Mouse (Mus musculus): Measurements from ENCODE around the gene Aoc1. TPM values are rescaled to one million over a fixed set of nuclear protein-coding genes. Genes with fewer than 3 reads are reported as not detected.
A peak's percentile ranks its signal among the peaks of the same experiment; 100 is the strongest.

Aoc1 gene
- polyA plus RNA-seq, 1 experiment from 2014 or later, result not detected

- no peaks in the 10 kb centered on the region for H3K27me3 ChIP-seq
- no peaks in the 10 kb centered on the region for H3K9me3 ChIP-seq
- peak within 1 kb of the TSS; percentile 64 for H3K4me2 ChIP-seq
- peak within 1 kb of the TSS; percentile 84 for H3K27ac ChIP-seq
- peaks cover 43% of the 10 kb centered on the region for H3K4me1 ChIP-seq
- 6% methylated on average over 7 of the region's 7 CpGs for WGBS
- H3K36me3 ChIP-seq, result peaks cover 42% of the 10 kb centered on the region
- peak within 1 kb of the TSS; percentile 39 for H3K9ac ChIP-seq
- peak within 1 kb of the TSS; percentile 45 for H3K4me3 ChIP-seq
- no peak for ATAC-seq (ENCODE audit: insufficient number of reproducible peaks, low FRiP score, low TSS enrichment, low read depth)
Measured at GRCm38 (mm10) chr6:48840371-48840969, 32.2 kb upstream of the Aoc1 start, which contains the start of gene Tmem176a. Tmem176a (plus strand) TSS chr6:48840919.

DNA sequence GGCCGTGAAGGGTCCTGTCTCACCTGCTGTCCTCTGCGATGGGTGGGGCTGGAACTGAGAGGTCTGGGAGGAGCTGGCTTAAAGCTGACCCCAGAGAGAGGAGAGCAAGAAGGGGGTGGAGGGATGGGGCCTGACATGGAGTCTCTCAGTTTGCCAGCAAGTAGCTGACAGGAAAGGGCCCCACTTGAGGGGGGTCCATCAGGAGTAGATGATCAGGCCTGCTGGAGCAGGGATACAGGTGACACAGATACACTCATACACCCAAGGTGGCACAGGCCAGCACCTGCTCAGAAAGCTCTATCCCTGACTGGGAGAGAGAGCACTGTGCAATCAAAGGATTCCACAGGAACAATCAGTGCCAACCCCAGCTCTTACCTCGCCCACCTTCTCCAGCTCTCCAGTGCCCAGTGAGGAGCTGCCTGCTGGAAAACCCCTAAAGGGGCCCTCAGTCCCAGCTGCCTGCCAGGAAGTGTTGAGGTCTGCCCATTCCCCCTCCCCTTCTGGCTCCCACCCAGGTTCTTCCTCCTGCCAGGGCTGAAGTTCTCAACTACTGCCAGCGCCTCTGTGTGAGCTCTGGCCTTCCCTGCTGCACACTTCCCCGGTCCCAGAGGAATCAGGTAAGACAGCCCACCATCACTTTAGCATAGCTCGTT is 31.6 kb upstream of the Aoc1 start, which contains the start of gene Tmem176b:
TSS of gene Tmem176b (minus strand) at position 524 of the 653 bp plus-strand sequence.
- Histone ChIP-seq H3K4me3 (peak within 1 kb of the TSS; percentile 45), H3K27me3 (no peaks in the 10 kb centered on the region), H3K27ac (peak within 1 kb of the TSS; percentile 84), H3K4me2 (peak within 1 kb of the TSS; percentile 64), H3K9me3 (no peaks in the 10 kb centered on the region), H3K4me1 (peaks cover 43% of the 10 kb centered on the region), H3K9ac (peak within 1 kb of the TSS; percentile 39), H3K36me3 (peaks cover 37% of the 10 kb centered on the region)
- peak; percentile 89 for ATAC-seq (ENCODE audit: insufficient number of reproducible peaks, low FRiP score, low TSS enrichment, low read depth)
- 5% methylated on average over 6 of the region's 6 CpGs for WGBS

DNA sequence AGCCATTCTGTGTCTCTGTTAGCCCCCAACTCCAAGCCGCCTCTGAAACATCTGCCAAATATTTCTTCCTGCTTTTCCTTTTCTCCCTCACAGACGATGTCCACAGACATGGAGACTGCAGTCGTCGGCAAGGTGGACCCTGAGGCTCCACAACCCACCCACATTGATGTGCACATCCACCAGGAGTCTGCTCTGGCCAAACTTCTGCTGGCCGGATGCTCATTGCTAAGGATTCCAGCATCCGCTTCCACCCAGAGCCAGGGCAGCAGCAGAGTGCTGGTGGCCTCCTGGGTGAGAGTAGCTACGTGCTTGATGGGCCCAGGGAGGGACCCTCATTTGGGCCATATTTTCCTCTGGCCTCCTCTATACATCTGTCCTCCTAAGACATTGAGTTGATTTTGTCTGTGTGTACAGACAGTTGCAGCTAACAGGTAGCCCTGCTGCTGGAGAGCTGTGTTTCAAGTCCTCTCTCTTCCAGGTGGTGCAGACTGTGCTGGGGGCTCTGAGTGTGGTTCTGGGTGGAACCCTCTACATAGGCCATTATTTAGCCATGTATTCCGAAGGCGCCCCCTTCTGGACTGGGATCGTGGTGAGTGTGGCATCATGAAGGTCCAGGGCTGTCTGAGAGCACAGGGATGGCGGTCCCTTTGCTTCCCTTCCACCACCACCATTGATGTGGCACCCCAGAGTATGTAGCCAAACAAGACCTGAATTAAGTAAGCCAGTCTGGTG is 30.4 kb upstream of the Aoc1 start:
- Histone ChIP-seq H3K4me1 (peaks cover 42% of the 10 kb centered on the region), H3K4me2 (peak overlapping the region; percentile 64), H3K27me3 (no peaks in the 10 kb centered on the region), H3K4me3 (peak overlapping the region; percentile 45), H3K36me3 (peaks cover 27% of the 10 kb centered on the region), H3K27ac (peak overlapping the region; percentile 83), H3K9me3 (no peaks in the 10 kb centered on the region), H3K9ac (0 out of 2 replicates have a peak overlapping the region, but pooled peaks have one; percentile 21)
- ATAC-seq (ENCODE audit: insufficient number of reproducible peaks, low FRiP score, low TSS enrichment, low read depth), result no peak
- WGBS, result 61% methylated on average over 11 of the region's 11 CpGs

- H3K36me3 ChIP-seq, result peaks cover 16% of the 10 kb centered on the region
- no peak for ATAC-seq (ENCODE audit: insufficient number of reproducible peaks, low FRiP score, low TSS enrichment, low read depth)
- H3K4me2 ChIP-seq, result no peak overlapping the region
- no peaks in the 10 kb centered on the region for H3K27me3 ChIP-seq
- H3K4me3 ChIP-seq, result no peak overlapping the region
- H3K4me1 ChIP-seq, result peaks cover 22% of the 10 kb centered on the region
- 65% methylated on average over 4 of the region's 4 CpGs for WGBS
- H3K27ac ChIP-seq, result no peak overlapping the region
- no peaks in the 10 kb centered on the region for H3K9me3 ChIP-seq
- H3K9ac ChIP-seq, result no peak overlapping the region
Measured at GRCm38 (mm10) chr6:48845086-48845485, 27.6 kb upstream of the Aoc1 start.

DNA sequence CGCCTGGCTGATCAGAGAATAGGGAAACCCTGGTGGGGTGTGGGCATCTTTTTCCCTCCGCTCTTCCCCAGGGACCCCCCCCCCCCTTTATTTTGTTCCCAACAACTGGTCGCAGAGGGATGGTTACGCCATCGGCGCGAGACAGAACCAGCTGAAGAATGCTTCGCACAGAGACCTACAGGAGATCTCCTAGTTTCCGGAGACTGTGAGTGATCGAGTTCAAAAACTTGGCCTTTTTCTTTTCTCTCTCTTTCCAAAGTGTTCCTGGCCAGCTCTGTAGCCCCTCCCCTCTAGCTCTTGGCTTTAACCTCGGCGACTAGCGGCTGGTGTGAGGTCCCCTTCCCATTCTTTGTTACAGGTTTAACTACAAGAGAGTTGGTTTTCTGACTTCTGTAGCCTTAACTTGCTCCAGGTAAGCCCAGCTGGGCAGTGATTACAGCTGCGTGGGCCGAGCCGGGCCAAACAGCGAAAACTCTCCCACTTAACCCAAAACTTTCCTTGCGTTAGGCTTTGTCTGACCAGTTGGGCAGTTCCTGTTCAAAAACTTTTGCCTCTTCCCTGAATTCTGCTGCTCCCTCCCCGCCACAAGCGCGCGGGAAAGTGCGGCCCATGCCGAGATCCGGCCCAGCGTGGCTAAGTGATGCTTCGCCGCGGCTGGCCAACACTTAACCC is 20.7 kb upstream of the Aoc1 start:
- Histone ChIP-seq H3K9me3 (no peaks in the 10 kb centered on the region), H3K4me2 (peak overlapping the region; percentile 60), H3K27ac (peak overlapping the region; percentile 92), H3K4me3 (peak overlapping the region; percentile 39), H3K36me3 (no peaks in the 10 kb centered on the region), H3K4me1 (peaks cover 2% of the 10 kb centered on the region; the same call in 1 of the 2 replicates), H3K9ac (peak overlapping the region; percentile 37), H3K27me3 (no peaks in the 10 kb centered on the region)
- 1% methylated on average over 29 of the region's 29 CpGs for WGBS
- peak; percentile 58; the same call in 1 of the 2 replicates for ATAC-seq (ENCODE audit: insufficient number of reproducible peaks, low FRiP score, low TSS enrichment, low read depth)

GRCm38 (mm10) chr6:48854155-48854554 is 18.5 kb upstream of the Aoc1 start:
- Histone ChIP-seq H3K27ac (no peak overlapping the region), H3K4me3 (no peak overlapping the region), H3K4me1 (peaks cover 2% of the 10 kb centered on the region; the same call in 1 of the 2 replicates), H3K9me3 (no peaks in the 10 kb centered on the region), H3K9ac (no peak overlapping the region), H3K4me2 (no peak overlapping the region), H3K36me3 (no peaks in the 10 kb centered on the region), H3K27me3 (no peaks in the 10 kb centered on the region)
- no peak for ATAC-seq (ENCODE audit: insufficient number of reproducible peaks, low FRiP score, low TSS enrichment, low read depth)
- 96% methylated on average over 2 of the region's 2 CpGs for WGBS

DNA sequence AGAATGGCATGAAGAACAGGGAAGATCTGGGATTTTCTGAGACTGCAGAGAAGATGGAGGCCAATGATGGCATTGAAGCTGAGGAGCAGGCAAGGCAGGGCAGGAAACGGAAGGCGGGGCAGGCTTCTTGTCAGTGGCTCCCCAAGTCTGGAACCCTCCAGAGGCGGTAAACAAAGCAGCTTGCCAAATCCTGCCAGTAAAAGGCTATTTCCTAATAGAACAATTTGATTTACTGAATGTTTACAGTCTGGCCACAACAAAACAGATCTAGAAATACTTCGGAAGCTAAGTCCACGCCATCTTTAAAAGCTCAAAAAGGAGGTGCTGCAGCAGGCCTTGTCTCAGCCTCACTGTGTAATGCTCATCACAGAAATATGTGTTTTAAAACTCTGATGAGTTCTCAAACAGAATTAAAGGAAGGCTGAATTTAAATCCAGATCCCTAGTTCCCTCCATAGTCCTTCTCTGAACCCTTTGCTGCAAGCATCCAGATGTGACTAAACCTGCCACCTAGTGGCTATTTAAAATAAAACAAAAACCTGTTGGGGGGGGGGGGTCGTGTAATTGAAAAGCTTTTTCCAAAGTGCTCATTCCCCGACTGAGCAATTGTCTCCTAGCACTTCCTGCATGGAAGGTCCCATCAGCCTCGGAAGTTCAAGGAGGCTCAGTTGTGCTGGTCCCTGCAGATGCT is 14.9 kb upstream of the Aoc1 start:
- Histone ChIP-seq H3K27ac (no peak overlapping the region), H3K9me3 (no peaks in the 10 kb centered on the region), H3K4me1 (0 out of 2 replicates have a peak, but pooled peaks cover 8% of the 10 kb centered on the region), H3K27me3 (no peaks in the 10 kb centered on the region), H3K4me3 (no peak overlapping the region), H3K9ac (no peak overlapping the region), H3K4me2 (no peak overlapping the region), H3K36me3 (no peaks in the 10 kb centered on the region)
- no peak for ATAC-seq (ENCODE audit: insufficient number of reproducible peaks, low FRiP score, low TSS enrichment, low read depth)
- 44% methylated on average over 8 of the region's 8 CpGs for WGBS

DNA sequence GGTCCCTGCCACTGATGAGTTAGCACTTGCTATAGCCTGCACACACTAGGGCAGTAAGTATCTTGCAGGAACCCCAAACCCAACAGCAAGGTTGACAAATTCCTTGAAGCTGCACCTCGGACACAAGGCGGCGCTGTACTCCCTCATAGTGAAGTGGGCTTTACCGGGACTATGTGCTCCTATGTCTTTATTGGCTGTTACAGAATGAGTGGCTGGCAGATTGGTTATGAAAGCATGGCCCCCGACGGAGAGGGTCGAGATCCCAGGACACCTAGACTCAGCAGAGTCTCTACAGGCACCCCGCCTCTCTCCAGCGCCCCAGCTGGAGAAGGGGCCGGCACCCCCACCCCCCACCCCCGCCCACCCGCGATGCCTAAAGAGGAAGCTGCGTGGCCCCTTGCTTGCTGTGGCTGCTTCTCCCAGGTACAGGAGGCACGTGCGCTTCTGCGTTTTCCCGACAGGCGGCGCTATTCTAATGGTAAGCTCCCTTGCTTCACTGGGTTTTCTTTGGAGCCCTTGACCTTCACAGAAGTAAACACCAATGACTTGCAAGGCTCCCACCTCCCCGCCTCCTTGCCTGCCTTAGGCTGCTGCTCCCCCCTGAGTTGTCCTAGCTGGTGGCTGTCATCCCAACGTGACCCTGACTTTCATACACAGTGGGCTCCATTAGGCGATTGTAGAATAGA is 12.4 kb upstream of the Aoc1 start:
- no peak overlapping the region for H3K9ac ChIP-seq
- no peaks in the 10 kb centered on the region for H3K27me3 ChIP-seq
- WGBS, result 17% methylated on average over 23 of the region's 23 CpGs
- no peak overlapping the region for H3K27ac ChIP-seq
- peak overlapping the region; percentile 21 for H3K4me3 ChIP-seq
- no peaks in the 10 kb centered on the region for H3K9me3 ChIP-seq
- no peak for ATAC-seq (ENCODE audit: insufficient number of reproducible peaks, low FRiP score, low TSS enrichment, low read depth)
- H3K4me2 ChIP-seq, result peak overlapping the region; percentile 37
- H3K4me1 ChIP-seq, result 0 out of 2 replicates have a peak, but pooled peaks cover 7% of the 10 kb centered on the region
- H3K36me3 ChIP-seq, result no peaks in the 10 kb centered on the region

DNA sequence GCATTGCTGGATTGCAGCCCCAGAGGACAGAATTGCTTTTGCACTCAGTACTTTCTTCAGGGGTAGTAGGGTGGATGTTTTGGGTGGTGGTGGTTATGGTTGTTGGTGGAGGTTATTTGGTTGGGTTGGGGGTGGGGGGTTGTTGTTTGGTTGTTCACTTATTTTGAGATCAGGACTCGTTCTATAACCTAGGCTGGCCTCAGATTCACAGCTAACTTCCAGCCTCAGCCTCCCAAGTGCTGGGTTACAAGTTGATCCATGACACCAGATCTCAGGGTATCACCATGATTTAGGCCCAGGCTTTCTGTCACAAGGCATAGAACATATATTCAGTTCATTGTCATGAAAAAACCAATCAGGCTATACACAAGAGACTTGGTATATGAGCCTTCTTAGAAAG is 11.8 kb upstream of the Aoc1 start:
- Histone ChIP-seq H3K4me3 (no peak overlapping the region), H3K27ac (no peak overlapping the region), H3K27me3 (no peaks in the 10 kb centered on the region), H3K9me3 (no peaks in the 10 kb centered on the region), H3K36me3 (no peaks in the 10 kb centered on the region), H3K9ac (no peak overlapping the region), H3K4me2 (no peak overlapping the region), H3K4me1 (0 out of 2 replicates have a peak, but pooled peaks cover 7% of the 10 kb centered on the region)
- no peak for ATAC-seq (ENCODE audit: insufficient number of reproducible peaks, low FRiP score, low TSS enrichment, low read depth)
- 83% methylated on average over 1 of the region's 1 CpGs for WGBS

DNA sequence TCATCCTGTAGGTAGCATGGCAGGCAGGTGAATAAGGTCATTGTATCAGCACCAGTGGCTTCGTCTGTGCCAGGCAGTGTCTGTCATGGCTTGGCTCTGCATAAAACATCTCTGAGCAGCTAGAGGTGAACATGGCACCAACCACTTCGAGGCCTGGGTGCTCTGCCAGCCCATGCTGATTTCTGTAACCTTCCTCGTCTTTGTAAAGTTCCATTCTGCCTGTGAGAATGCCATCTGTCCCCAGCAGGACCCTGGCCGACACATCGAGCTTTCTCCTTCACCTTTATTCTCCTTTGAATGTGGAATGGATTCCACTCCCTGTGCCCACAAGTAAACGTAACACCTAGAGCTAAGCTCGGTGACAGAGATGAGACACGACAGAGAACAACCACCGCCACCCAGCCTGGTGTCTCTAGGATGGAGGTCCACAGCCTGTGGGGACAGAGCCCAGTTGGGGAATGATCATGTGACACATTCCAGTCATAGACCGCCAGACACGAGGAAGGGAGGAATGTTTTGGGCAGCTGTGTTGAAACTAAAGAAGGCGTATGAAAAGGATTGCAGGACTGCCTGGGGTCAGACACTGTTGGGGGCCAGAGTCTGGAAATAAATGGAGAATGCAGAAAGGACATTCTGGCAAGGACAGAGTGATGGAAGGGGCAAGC is 10.9 kb upstream of the Aoc1 start:
- WGBS, result 68% methylated on average over 12 of the region's 12 CpGs
- H3K36me3 ChIP-seq, result no peaks in the 10 kb centered on the region
- H3K27ac ChIP-seq, result no peak overlapping the region
- no peaks in the 10 kb centered on the region for H3K27me3 ChIP-seq
- H3K4me1 ChIP-seq, result 0 out of 2 replicates have a peak, but pooled peaks cover 7% of the 10 kb centered on the region
- no peak overlapping the region for H3K4me3 ChIP-seq
- H3K4me2 ChIP-seq, result no peak overlapping the region
- H3K9me3 ChIP-seq, result no peaks in the 10 kb centered on the region
- no peak overlapping the region for H3K9ac ChIP-seq
- 0 out of 2 replicates have a peak, but pooled peaks have one; percentile 57 for ATAC-seq (ENCODE audit: insufficient number of reproducible peaks, low FRiP score, low TSS enrichment, low read depth)
